Comparison of ENCODE assay signal across 8 mouse cellular contexts in genomic region chr13:103919234-103919955, GRCm38 (mm10). TPM values are rescaled to one million over a fixed set of nuclear protein-coding genes. Genes with fewer than 3 reads are reported as not detected.
A peak's percentile ranks its signal among the peaks of the same experiment; 100 is the strongest.
DNase-seq lines count a peak whose midpoint lies in the region; ATAC-seq lines count a peak whose summit lies in the region.

No protein-coding gene starts in this region.

- H3K4me1 ChIP-seq in intestine, embryonic 16.5 days (ENCODE audit: control insufficient read depth, insufficient read depth, low read length) = peaks cover 16% of the 10 kb centered on the region
- H3K4me1 ChIP-seq in liver, embryonic 15.5 days (replicated peaks) = peaks cover 18% of the 10 kb centered on the region
- peaks cover 15% of the 10 kb centered on the region for H3K4me1 ChIP-seq in neural tube, embryonic 11.5 days (ENCODE audit: control insufficient read depth, insufficient read depth, low read length)

- intact Hi-C loops in gastrocnemius, postnatal 14 days (cut with DNase I; ENCODE audit: low total_unique reads) = no loop called here

- H3K27me3 ChIP-seq in intestine, embryonic 16.5 days (replicated peaks; ENCODE audit: control insufficient read depth, insufficient read depth, low read length) = no peaks in the 10 kb centered on the region
- H3K27me3 ChIP-seq in liver, embryonic 15.5 days = peaks cover 34% of the 10 kb centered on the region
- no peaks in the 10 kb centered on the region for H3K27me3 ChIP-seq in neural tube, embryonic 11.5 days (ENCODE audit: control insufficient read depth, insufficient read depth, low read length)

- peak overlapping the region; percentile 57 for H3K4me2 ChIP-seq in intestine, embryonic 16.5 days (ENCODE audit: low read depth, low read length)
- peak overlapping the region; percentile 94 for H3K4me2 ChIP-seq in liver, embryonic 15.5 days
- peak overlapping the region; percentile 81 for H3K4me2 ChIP-seq in neural tube, embryonic 11.5 days (ENCODE audit: low read depth)

- peak overlapping the region; percentile 88 for H3K4me3 ChIP-seq in intestine, embryonic 16.5 days (ENCODE audit: low read length)
- peak overlapping the region; percentile 91 for H3K4me3 ChIP-seq in liver, embryonic 15.5 days (replicated peaks)
- H3K4me3 ChIP-seq in neural tube, embryonic 11.5 days (ENCODE audit: low read depth, low read length) = peak overlapping the region; percentile 92

- H3K9me3 ChIP-seq in intestine, embryonic 16.5 days (ENCODE audit: control insufficient read depth, low read length) = no peaks in the 10 kb centered on the region
- no peaks in the 10 kb centered on the region for H3K9me3 ChIP-seq in liver, embryonic 15.5 days (replicated peaks)
- H3K9me3 ChIP-seq in neural tube, embryonic 11.5 days (ENCODE audit: control insufficient read depth, low read length) = no peaks in the 10 kb centered on the region

- H3K9ac ChIP-seq in intestine, embryonic 16.5 days (ENCODE audit: low read depth, low read length) = peak overlapping the region; percentile 100
- peak overlapping the region; percentile 91 for H3K9ac ChIP-seq in liver, embryonic 15.5 days
- peak overlapping the region; percentile 99 for H3K9ac ChIP-seq in neural tube, embryonic 11.5 days (ENCODE audit: low read length)

- H3K27ac ChIP-seq in intestine, embryonic 16.5 days (ENCODE audit: low read length) = peak overlapping the region; percentile 100
- peak overlapping the region; percentile 95 for H3K27ac ChIP-seq in liver, embryonic 15.5 days (replicated peaks)
- H3K27ac ChIP-seq in neural tube, embryonic 11.5 days (ENCODE audit: low read depth, low read length) = peak overlapping the region; percentile 100

- DNase-seq in right cerebral cortex, adult 2 months (ENCODE audit: low spot score in 2 of 2) = peak; percentile 14 to 33
- no peak for DNase-seq in right cerebral cortex, postnatal 14 days
- DNase-seq in cerebellum, postnatal 14 days = peak; percentile 16 to 33
- peak; percentile 10 for DNase-seq in gastrocnemius, postnatal 14 days
- DNase-seq in neural tube, embryonic 11.5 days (ENCODE audit: low spot score) = peak; percentile 22
- DNase-seq in thymus, postnatal 25 days = peak; percentile 51

- no peak for ATAC-seq in intestine, embryonic 16.5 days
- ATAC-seq in liver, embryonic 15.5 days (ENCODE audit: insufficient read depth) = no peak
- no peak for ATAC-seq in neural tube, embryonic 11.5 days (ENCODE audit: insufficient read depth, low FRiP score, low TSS enrichment)

- no peaks in the 10 kb centered on the region for H3K36me3 ChIP-seq in intestine, embryonic 16.5 days (ENCODE audit: control insufficient read depth, insufficient read depth, low read length)
- no peaks in the 10 kb centered on the region for H3K36me3 ChIP-seq in liver, embryonic 15.5 days (replicated peaks)
- no peaks in the 10 kb centered on the region for H3K36me3 ChIP-seq in neural tube, embryonic 11.5 days (ENCODE audit: control insufficient read depth, insufficient read depth, low read length)

- WGBS in intestine, embryonic 16.5 days = under 1% methylated on average over 32 of the region's 32 CpGs
- WGBS in liver, embryonic 15.5 days (ENCODE audit: insufficient replicate concordance) = under 1% methylated on average over 32 of the region's 32 CpGs
- WGBS in neural tube, embryonic 11.5 days = under 1% methylated on average over 32 of the region's 32 CpGs

RNA-seq across cellular contexts. Expression of gene Erbin, which starts 0.9 kb away (rescaled TPM):
- total RNA-seq in gastrocnemius, postnatal 14 days (2021) = 10 to 100 TPM; 41.2 to 43.2 TPM
- polyA plus RNA-seq in intestine, embryonic 16.5 days (2015; fragmentation: Nextera tagmentation; extraction: Ambion mirVana) = 12.9 and 14.2 TPM in 2 replicates
- 4.5 and 4.9 TPM in 2 replicates for polyA plus RNA-seq in liver, embryonic 15.5 days (2015; fragmentation: Nextera tagmentation; extraction: Ambion mirVana)
- polyA plus RNA-seq in neural tube, embryonic 11.5 days (2014; fragmentation: Nextera tagmentation; extraction: Ambion mirVana) = 25.6 and 28.0 TPM in 2 replicates
